Mouse (Mus musculus) limb, embryonic 15.5 days (tissue): ENCODE measurements around the gene Vcp. TPM values are rescaled to one million over a fixed set of nuclear protein-coding genes. Genes with fewer than 3 reads are reported as not detected.
A peak's percentile ranks its signal among the peaks of the same experiment; 100 is the strongest.
"Not testable (repeated sequence)": the region's sequence is repeated elsewhere in the genome, so short reads cannot be mapped to it uniquely, and the experiment has no call there.

Experiments
- ATAC-seq: fragments of 200-750 bp; cut with Nextera tagmentation; 2 replicates; pipeline ENCODE4 v1.8.0; 2017; ENCODE audit warnings: low read depth, moderate TSS enrichment; ENCODE audit not compliant: insufficient number of reproducible peaks, low FRiP score, low TSS enrichment
- H3K27ac ChIP-seq: fragments of 300-500 bp; sonication (generic); 2 replicates; pipeline ENCODE4 v1.5.1; 2015; ENCODE audit warnings: moderate library complexity, mild to moderate bottlenecking, inconsistent platforms
- H3K27me3 ChIP-seq: fragments of 300-500 bp; sonication (generic); 2 replicates; pipeline ENCODE4 v1.6.1; 2015; ENCODE audit warnings: inconsistent platforms
- H3K36me3 ChIP-seq: fragments of 300-500 bp; sonication (generic); 2 replicates; pipeline ENCODE4 v1.6.1; 2015; ENCODE audit warnings: inconsistent platforms
- H3K4me1 ChIP-seq: fragments of 300-500 bp; sonication (generic); 2 replicates; pipeline ENCODE4 v1.6.1; 2015; ENCODE audit warnings: inconsistent platforms
- H3K4me2 ChIP-seq: fragments of 300-500 bp; sonication (generic); 2 replicates; pipeline ENCODE4 v1.6.1; 2015; ENCODE audit warnings: mild to moderate bottlenecking, inconsistent platforms
- H3K4me3 ChIP-seq: fragments of 300-500 bp; sonication (generic); 2 replicates; pipeline ENCODE4 v1.5.1; 2015; ENCODE audit warnings: mild to moderate bottlenecking, inconsistent platforms
- H3K9ac ChIP-seq: fragments of 300-500 bp; sonication (generic); 2 replicates; pipeline ENCODE4 v1.6.1; 2015; ENCODE audit warnings: inconsistent platforms
- H3K9me3 ChIP-seq: fragments of 300-500 bp; sonication (generic); 2 replicates; pipeline ENCODE4 v1.6.1; 2016; ENCODE audit warnings: inconsistent platforms
- WGBS: fragments of 180-500 bp; shearing (Covaris S2); methylation state at CpG from one replicate; pipeline ENCODE4 v1.1.7; 2015; 5-methylcytosine and 5-hydroxymethylcytosine counted together
- polyA plus RNA-seq: library from polyadenylated mRNA; unstranded; fragments of >200 nt; fragmentation: Nextera tagmentation; extraction: Ambion mirVana; gene quantifications from 2 replicates; pipeline ENCODE4 v1.2.1, GENCODE M21; 2015

Vcp gene
- 505 and 519 TPM in 2 replicates for polyA plus RNA-seq

GRCm38 (mm10) chr4:43000141-43000986 lies at the start of gene Vcp:
Gene Vcp, minus strand, starts transcription at chr4:43000507.
- H3K27ac ChIP-seq = peak within 1 kb of the TSS; percentile 100
- peak within 1 kb of the TSS; percentile 97 for H3K9ac ChIP-seq
- under 1% methylated on average over 50 of the region's 56 CpGs for WGBS
- peak; percentile 99 for ATAC-seq
- H3K4me3 ChIP-seq = peak within 1 kb of the TSS; percentile 94
- H3K36me3 ChIP-seq = peaks cover 17% of the 10 kb centered on the region
- not testable (repeated sequence) for H3K9me3 ChIP-seq, H3K27me3 ChIP-seq
- H3K4me2 ChIP-seq = peak within 1 kb of the TSS; percentile 58
- peaks cover 15% of the 10 kb centered on the region; the same call in 1 of the 2 replicates for H3K4me1 ChIP-seq

GRCm38 (mm10) chr4:43047231-43047630 lies 46.9 kb upstream of the Vcp start:
- 6% methylated on average over 5 of the region's 5 CpGs for WGBS
- no peaks in the 10 kb centered on the region for H3K27me3 ChIP-seq
- no peak for ATAC-seq
- H3K9ac ChIP-seq = no peak overlapping the region
- no peaks in the 10 kb centered on the region for H3K36me3 ChIP-seq
- no peak overlapping the region for H3K27ac ChIP-seq
- no peak overlapping the region for H3K4me3 ChIP-seq
- H3K4me1 ChIP-seq = peaks cover 19% of the 10 kb centered on the region
- no peaks in the 10 kb centered on the region for H3K9me3 ChIP-seq
- H3K4me2 ChIP-seq = no peak overlapping the region

GRCm38 (mm10) chr4:43046607-43047006 lies 46.3 kb upstream of the Vcp start:
- H3K27me3 ChIP-seq = no peaks in the 10 kb centered on the region
- no peaks in the 10 kb centered on the region for H3K9me3 ChIP-seq
- peak overlapping the region; percentile 73; the same call in 1 of the 2 replicates for H3K4me2 ChIP-seq
- no peak overlapping the region for H3K9ac ChIP-seq
- H3K36me3 ChIP-seq = no peaks in the 10 kb centered on the region
- H3K4me3 ChIP-seq = no peak overlapping the region
- peaks cover 19% of the 10 kb centered on the region for H3K4me1 ChIP-seq
- H3K27ac ChIP-seq = no peak overlapping the region
- WGBS = 51% methylated on average over 5 of the region's 5 CpGs
- ATAC-seq = no peak

GRCm38 (mm10) chr4:43045659-43046302 lies 45.5 kb upstream of the Vcp start, which contains the start of gene Fam214b:
Gene Fam214b, minus strand, starts transcription at chr4:43046220.
- Histone ChIP-seq H3K4me3 (peak within 1 kb of the TSS; percentile 60), H3K36me3 (no peaks in the 10 kb centered on the region), H3K9ac (peak within 1 kb of the TSS; percentile 39; the same call in 1 of the 2 replicates), H3K27ac (peak within 1 kb of the TSS; percentile 74), H3K4me1 (peaks cover 19% of the 10 kb centered on the region), H3K4me2 (peak within 1 kb of the TSS; percentile 73), H3K27me3 (no peaks in the 10 kb centered on the region), H3K9me3 (no peaks in the 10 kb centered on the region)
- peak; percentile 97 for ATAC-seq
- WGBS = under 1% methylated on average over 33 of the region's 33 CpGs

- Histone ChIP-seq H3K27me3 (no peaks in the 10 kb centered on the region), H3K4me1 (peaks cover 23% of the 10 kb centered on the region), H3K4me2 (peak overlapping the region; percentile 73), H3K27ac (peak overlapping the region; percentile 64; the same call in 1 of the 2 replicates), H3K4me3 (peak overlapping the region; percentile 60), H3K36me3 (no peaks in the 10 kb centered on the region), H3K9ac (no peak overlapping the region), H3K9me3 (no peaks in the 10 kb centered on the region)
- no peak for ATAC-seq
- 6% methylated on average over 13 of the region's 13 CpGs for WGBS
These were observed 45.0 kb upstream of the Vcp start for GRCm38 (mm10) chr4:43045285-43045658.

GRCm38 (mm10) chr4:43044673-43045072 lies 44.4 kb upstream of the Vcp start:
- Histone ChIP-seq H3K9ac (no peak overlapping the region), H3K4me2 (peak overlapping the region; percentile 73), H3K4me3 (peak overlapping the region; percentile 60), H3K36me3 (no peaks in the 10 kb centered on the region), H3K27me3 (no peaks in the 10 kb centered on the region), H3K4me1 (peaks cover 24% of the 10 kb centered on the region), H3K27ac (peak overlapping the region; percentile 64), H3K9me3 (no peaks in the 10 kb centered on the region)
- ATAC-seq = no peak
- whole genome bisulfite sequencing = 27% methylated on average over 4 of the region's 4 CpGs

GRCm38 (mm10) chr4:43043644-43044357 lies 43.5 kb upstream of the Vcp start:
- Histone ChIP-seq H3K4me2 (peak overlapping the region; percentile 30; the same call in 1 of the 2 replicates), H3K27ac (peak overlapping the region; percentile 64), H3K27me3 (no peaks in the 10 kb centered on the region), H3K4me3 (0 out of 2 replicates have a peak overlapping the region, but pooled peaks have one; percentile 3), H3K36me3 (no peaks in the 10 kb centered on the region), H3K4me1 (peaks cover 33% of the 10 kb centered on the region), H3K9me3 (no peaks in the 10 kb centered on the region), H3K9ac (no peak overlapping the region)
- ATAC-seq = no peak
- WGBS = 26% methylated on average over 7 of the region's 7 CpGs

GRCm38 (mm10) chr4:43040881-43041547 lies 40.7 kb upstream of the Vcp start:
- Histone ChIP-seq H3K9ac (no peak overlapping the region), H3K27ac (peak overlapping the region; percentile 5; the same call in 1 of the 2 replicates), H3K9me3 (no peaks in the 10 kb centered on the region), H3K4me3 (no peak overlapping the region), H3K4me1 (peaks cover 40% of the 10 kb centered on the region), H3K36me3 (peaks cover 7% of the 10 kb centered on the region), H3K27me3 (no peaks in the 10 kb centered on the region), H3K4me2 (no peak overlapping the region)
- 69% methylated on average over 9 of the region's 9 CpGs for WGBS
- ATAC-seq = no peak

GRCm38 (mm10) chr4:43040114-43040572 lies 39.8 kb upstream of the Vcp start:
- H3K4me3 ChIP-seq = peak overlapping the region; percentile 71
- peaks cover 37% of the 10 kb centered on the region for H3K4me1 ChIP-seq
- H3K9ac ChIP-seq = peak overlapping the region; percentile 68
- H3K4me2 ChIP-seq = peak overlapping the region; percentile 75
- WGBS = under 1% methylated on average over 25 of the region's 25 CpGs
- H3K27ac ChIP-seq = peak overlapping the region; percentile 88
- peaks cover 16% of the 10 kb centered on the region for H3K36me3 ChIP-seq
- peak; percentile 97 for ATAC-seq
- no peaks in the 10 kb centered on the region for H3K9me3 ChIP-seq
- H3K27me3 ChIP-seq = no peaks in the 10 kb centered on the region

GRCm38 (mm10) chr4:43039609-43040008 lies 39.3 kb upstream of the Vcp start:
- Histone ChIP-seq H3K4me1 (peaks cover 32% of the 10 kb centered on the region), H3K9ac (peak overlapping the region; percentile 68), H3K27me3 (no peaks in the 10 kb centered on the region), H3K4me2 (peak overlapping the region; percentile 75), H3K27ac (peak overlapping the region; percentile 88), H3K9me3 (no peaks in the 10 kb centered on the region), H3K4me3 (peak overlapping the region; percentile 71), H3K36me3 (peaks cover 21% of the 10 kb centered on the region)
- peak; percentile 8; the same call in 1 of the 2 replicates for ATAC-seq
- 2% methylated on average over 11 of the region's 11 CpGs for WGBS
